Mouse (Mus musculus) MN1 (cell line): ENCODE measurements around the gene Igf2bp1.
A peak's percentile ranks its signal among the peaks of the same experiment; 100 is the strongest.

Experiments
- DNase-seq: peaks from one replicate; pipeline ENCODE4 v3.0.0-alpha.2; 2016; ENCODE audit warnings: low spot score

Gene Igf2bp1

DNA sequence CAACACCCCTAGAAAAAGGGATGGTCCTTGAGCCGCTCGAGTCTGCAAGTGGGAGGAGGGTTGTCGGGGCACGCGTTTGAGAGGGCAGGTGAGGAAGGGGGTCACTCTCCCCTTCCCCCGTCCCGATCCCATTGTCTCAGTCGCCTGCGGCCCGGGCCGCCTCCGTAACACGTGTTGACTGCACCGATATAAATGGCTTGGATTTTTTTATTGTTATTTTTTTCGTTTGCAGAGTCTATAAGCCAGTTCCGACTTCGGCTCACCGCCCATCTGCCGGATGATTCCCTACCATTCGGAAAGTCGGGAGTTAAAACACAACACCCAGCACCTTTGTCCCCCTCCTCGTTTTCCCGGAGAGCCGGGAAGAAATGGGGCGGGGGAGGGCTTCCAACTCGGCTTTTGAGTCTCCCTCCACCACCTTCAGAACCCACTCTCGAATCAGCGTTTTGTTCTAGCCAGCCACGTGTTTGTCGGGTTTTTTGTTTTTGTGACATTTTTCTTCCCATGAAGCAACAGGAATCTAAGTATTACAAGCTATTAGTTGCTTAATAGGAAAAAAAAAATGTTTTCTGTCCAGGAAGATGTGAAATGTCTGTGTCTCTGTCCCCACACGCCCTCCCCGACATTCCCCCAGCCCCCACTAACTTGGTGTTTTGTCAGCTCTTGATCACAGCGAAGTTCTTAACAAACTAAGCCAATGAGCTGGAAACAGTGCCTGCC lies 1.9 kb upstream of the Igf2bp1 start:
- no peak for DNase-seq

DNA sequence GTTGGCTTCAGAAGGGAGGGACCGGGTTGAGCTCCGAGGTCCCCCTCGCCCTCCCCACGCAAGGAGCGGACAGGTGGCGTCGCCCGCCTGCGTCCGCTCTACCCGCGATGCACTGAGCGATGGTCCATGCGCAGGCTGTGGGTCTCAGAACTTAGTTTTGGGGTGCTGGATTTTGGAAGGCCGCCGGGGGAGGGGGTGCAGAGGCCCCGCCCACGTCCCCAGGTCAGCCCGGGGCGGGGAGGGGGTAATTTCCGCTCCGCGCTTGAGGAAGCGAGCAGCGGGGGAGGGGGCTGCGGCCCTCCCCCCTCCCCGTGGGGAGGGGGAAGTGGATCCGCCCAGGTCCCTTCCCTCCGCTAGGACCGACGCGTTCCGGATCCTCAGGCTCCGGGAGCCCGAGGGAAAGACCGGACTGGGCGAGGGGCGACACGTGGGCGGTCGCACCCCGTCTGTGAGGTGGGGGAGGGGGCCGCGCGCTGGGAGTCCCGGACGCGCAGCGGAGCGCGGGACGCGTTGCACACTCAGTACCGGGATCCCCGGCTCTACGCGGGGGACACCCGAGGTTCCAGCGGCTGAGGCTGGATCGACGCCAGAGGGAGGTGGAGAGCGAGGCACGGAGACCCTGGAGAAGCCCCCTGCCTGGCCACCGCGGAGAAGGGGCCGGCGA lies 1.2 kb upstream of the Igf2bp1 start:
- no peak for DNase-seq

DNA sequence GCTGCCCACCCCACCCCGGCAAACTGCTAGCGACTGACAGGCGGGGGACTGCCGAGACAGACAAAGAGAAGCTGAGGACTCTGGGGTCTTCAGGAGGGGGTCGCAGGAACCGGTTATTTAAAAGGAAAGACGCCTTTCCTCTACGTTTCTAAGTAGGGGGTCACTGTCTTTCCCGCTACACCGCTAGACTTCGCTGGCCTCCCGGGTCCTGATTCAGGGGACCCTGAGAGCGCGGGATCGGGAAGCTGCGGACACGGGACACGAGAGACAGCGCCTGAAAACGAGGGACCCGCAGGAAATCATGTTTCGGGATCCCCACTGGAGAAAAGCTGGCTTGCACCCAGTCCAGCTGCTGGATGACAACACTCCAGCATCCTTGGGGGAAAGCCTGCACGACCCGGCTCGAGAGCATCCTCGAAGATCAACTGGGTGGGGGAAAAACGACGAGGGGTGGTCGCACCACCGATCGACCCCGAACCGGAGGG lies 669 bp upstream of the Igf2bp1 start:
- no peak for DNase-seq

DNA sequence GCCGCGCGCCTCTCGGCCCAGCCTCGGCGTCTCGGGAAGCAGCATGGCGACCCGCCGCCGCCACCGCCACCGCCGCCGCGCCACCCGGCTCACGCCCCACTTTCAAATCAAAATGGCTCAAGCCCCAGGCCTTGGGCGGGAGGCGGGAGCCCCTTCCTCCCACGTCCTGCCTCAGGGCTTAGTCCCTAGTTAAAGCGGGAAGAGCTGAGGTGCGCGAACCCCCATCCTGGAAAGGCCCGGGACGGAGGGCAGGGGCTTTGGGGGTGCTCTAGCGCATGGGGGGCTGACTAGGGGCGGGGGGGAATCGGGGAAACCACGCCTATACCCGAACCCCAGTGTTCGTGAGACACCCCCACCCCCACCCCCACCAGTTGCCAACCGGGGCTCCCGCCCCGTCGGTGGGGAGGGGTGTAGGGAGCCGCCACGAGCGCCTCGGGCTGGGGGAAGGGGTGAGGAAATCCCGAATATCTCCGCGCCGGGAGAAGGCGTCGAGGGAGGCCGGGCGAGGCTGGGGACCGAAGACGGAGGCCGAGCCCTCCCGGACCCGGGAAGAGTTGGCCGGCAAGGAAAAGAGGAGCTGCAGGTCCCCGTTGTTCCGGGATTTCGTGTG lies 842 bp downstream of the Igf2bp1 start:
- no peak for DNase-seq

DNA sequence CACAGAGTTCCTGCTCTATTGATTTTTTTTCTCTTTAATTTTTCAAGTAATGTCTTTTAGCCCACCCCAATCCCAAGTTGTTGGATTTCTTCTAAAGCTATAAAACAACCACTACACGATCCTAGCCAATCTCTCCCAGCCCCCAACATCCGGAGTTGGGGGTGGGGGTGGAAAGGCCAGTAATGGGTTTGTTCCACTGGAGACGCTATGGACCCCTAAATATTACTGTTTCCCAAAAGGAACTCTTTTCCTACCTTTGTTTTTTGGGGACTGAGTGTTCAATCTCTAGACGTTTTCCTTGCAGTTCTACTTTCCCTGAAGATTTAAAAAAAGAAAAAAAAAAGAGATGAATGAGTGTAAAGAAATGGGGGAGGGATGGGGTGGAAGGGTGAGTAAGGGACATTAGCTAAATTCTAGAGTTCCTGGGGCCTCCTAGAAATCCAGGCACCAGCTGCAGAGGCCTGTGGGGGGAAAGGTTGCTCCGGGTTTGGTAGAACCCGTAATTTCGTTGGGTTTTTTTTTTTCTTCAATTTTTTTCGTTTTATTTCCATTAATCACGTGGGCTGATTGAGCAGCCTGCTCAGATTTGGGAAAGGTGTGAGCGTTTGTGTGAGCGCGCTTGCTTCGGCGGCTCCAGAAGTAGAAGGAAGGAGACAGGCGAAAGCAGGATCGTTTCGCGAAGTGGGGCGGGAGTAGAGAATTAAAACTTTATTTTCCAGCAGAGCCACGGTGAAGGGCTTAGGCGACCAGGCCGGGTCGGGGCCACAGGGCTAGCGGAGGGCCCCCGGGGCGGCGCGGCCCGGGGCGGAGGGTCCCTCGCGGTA lies 1.6 kb downstream of the Igf2bp1 start:
- DNase-seq, result no peak

DNA sequence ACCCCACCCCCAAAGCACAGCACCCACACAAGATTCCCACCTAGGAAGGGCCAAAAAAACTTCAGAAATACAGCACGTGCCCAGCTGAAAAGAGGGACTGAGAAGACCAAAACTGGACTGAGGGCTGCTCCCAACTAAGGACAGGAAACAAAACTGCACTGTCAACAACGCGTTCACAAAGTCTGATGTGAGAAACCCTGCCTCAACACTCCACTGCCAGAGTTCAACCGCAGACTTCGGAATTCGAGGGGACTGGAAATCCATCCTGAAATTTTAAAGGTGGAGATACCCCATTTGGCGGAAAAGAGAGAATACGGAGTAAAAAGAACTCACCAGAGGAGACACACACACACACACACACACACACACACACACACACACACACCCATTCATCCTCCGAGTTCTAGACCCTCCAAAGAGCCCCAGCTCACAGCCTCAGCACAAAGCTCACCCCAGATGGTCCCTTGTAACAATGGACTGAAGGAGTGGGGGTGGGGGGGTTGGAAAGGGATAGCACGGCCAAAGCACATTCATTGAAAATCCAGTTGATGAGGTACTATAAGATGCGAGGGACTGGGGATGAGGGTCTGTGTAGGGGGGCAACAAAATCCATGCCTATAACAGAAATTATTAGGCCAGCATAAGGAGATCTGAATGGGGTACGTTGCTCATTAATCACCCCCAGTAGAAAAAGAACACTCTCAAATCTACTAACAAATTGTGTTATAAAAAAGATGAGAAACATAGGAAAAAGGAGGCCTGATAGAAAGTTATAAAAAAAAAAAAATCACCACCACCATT lies 2.4 kb downstream of the Igf2bp1 start:
- DNase-seq, result no peak

DNA sequence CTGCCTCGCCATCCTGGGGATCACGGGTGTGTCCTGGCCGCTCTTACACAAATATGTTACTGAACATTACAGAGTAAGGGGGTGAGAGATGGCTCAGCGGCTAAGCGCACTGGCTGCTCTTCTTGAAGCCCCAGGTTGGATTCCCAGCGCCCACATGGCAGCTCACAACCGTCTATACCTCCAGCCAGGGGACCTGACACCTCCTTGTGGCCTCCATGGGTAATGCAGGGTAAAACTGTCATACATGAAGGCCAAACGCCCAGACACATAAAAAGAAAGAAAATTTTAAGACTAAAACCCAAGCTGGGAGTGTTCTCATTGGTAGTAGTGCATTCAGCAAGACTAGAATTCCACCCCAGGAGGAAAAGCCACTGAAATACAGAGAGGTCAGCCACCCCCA lies 11.6 kb downstream of the Igf2bp1 start:
- DNase-seq, result no peak

DNA sequence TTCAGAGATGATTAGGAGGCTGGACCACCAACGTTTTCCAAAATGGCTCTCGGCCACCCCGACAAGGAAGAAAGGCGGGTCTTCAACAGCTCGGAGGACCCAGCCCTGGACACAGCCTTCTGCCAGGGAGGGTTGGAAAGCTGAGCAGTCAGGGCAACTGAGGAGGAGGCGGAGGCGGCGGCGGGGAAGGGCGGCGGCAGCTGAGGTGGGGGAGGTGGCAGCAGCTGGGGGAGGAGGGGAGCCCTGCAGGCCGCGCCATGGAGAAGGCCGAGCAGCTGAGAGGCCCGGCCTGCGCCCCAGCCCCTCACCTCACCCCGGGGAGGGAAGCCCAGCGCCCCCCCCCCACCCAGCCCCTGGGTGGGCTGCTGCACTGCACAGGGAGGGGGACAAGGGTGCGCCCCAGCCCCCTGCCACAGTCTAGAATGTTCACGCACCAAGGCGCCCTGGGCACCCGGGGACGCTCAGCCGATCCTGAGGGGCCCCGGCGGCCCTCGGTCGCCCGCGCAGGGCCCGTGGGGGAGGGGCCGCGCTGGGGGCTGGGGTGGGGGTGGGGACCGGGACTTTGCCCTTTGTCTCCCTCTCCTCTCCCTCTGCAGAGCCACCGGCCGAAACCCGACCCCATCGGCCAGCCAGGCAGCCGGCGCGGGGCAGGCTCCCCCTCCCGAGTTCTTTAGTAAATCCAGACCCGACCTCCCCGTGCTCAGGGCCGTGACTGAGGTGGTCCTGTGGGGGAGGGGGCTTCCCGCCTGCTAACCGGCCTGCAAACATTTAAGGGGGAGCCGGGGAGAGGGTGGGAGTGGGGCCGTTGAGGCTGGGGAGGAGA lies 14.6 kb downstream of the Igf2bp1 start:
- DNase-seq, result peak; percentile 19

DNA sequence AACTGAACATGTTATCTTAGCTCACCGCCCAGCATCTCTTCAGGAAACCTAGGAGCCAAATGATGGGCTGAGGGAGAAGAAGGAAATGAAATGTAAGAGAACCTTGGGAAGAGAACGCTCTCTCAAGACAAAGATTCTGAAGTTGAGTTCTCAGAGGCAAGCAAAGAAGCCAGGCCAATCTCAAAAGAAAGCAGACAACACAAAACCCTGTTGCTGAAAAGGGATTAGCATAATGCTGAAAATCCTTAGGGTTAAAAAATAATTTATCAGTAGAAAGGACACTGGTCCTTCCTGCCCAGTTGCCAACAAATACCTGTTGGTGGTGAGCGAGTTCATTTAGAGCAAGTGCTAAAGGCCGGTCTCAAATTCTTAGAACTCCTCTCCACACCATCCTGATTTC lies 15.3 kb downstream of the Igf2bp1 start:
- no peak for DNase-seq

DNA sequence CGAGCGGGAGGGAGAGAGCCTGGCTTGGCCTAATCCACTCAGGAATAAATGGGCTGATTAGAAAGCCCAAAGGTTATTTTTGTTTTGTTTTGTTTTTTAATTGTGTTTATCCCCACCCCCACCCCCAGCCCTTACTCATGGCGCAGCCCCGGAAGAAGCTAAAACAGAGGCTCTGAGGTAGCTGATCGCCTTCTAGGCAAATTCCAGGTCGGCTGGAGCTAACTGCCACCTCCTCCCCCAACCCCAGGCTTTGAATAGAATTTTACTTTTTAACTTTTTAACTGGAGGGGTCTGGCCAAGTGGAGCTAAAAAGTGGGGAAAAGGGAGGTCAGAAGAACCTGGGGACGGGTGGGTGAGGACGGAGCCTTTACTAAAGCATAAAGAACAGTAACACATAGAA lies 15.9 kb downstream of the Igf2bp1 start:
- DNase-seq, result no peak

DNA sequence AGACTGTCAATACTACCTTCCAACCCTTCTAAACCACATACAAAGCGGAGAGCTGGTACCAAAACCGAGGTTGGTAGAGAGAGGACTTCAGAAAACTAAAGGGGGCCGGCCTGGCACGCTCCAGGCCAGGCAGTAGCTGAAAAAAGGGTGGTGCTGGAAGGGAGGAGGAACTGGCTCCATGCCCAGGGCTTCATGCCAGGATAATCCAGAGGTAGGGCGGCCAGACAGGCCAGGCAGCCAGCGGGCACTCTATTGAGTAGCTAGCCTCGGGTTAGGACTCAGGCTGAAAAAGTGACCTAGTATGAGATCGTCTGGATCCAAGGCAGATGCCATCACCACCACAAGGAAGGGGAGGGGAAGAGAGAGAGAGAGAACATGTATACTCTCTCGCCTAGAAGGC lies 17.2 kb downstream of the Igf2bp1 start:
- DNase-seq, result peak; percentile 80

DNA sequence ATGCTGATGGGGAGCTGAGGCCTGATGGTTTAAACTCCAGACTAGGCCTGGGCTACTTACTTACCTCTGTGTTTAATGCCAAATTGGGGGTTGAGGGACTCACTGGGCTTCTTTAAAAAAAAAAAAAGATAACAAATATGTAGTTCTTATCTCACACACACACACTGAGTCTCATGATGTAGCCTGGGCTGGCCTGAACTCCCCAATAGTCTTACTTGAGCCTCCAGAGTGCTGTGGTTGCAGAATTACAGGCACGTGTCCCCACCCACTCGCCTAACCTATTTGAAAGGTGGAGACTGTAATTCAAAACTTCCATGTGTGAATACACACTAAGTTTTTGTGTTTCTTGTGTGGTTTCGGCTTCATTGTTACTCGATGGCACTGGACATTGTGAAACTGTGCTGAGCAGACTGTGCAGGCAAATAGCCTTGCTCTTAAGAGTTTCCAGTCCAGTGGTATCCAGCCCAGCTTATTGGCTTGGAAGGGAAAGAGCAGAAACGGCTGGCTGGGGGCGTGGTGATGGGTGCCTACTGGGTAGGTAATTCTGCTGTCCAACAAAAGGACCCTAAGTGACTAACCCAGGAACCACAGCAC lies 17.8 kb downstream of the Igf2bp1 start:
- no peak for DNase-seq

DNA sequence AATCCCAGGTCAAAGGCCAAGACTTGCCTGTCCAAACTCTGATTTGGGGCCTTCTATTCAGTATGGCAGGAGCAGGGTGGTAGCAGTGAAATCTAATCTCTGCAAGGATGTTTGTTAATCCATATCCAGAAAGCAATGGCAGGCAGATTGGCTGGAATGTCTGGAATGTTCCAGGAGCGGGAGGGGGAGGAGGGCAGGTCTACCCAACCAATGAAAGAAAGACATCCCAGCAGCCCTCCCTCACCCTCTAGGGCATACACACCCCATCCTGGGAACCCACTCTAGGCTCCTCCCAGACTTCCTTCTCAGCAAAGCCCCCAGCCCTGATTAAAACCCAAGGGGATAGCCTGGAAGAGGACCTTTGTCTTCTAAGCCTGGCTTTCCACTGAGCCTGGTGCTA lies 23.3 kb downstream of the Igf2bp1 start:
- DNase-seq, result no peak

DNA sequence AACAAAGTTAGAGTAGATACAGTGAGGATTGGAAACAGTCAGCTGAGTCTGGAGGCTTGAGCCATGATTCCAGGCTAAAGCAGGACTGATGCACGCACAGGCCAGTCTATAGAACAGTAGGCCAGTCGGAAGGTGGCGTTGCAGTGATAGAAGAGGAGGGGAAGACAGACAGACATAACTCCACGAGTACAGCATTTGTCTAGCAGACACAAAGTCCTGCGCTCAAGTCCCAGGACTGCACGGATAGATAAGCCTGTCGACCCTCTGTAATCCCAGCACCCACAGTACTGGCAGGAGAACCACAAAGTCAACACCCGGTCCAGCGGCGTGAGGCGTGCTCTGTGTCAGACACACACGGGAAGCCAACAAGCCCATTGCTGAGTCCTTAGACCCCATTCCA lies 23.9 kb downstream of the Igf2bp1 start:
- no peak for DNase-seq

DNA sequence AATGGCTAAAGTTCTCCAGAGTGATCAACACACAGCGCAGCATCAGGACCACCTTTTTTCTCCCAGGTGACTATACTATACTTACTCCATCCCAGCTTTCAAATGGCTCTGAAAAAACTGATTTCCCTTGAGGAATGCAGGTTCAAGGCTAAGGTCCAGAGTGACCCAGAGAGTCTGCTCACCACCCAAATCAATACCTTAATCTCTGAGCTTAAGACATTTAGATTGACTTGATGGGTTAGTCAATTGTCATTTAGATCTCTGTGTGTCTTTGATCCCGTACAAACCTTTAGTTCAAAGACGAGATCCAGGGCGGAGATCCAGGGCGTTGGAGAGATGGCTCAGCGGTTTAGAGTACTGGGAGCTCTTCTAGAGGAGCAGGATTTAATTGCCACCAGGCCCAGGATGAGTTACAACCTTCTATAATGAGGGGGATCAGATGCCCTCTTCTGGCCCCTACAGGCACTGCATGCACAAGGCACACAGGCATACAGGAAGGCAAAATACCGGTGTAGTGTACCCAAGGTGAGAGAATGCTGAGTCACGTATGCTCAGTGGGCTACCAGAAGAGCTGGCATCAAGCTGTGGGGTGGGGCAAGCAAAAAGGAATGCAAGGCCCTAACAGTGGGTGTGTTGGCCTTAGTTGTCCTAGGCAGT lies 24.9 kb downstream of the Igf2bp1 start:
- no peak for DNase-seq

DNA sequence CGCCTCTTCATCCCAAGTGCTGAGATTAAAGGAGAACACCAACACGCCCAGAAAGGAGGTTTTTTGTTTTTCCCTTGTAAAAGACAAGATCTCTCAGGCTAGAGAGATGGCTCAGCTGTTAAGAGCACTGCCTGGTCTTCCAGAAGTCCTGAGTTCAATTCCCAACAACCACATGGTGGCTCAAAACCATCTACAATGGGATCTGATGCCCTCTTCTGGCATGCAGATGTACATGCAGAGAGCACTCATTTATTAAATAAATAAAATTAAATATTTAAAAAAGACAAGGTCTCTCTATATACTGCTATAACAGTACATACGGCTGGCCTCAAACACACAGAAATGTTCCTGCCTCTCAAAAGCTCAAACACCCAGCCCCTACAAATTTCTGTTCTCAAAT lies 27.3 kb downstream of the Igf2bp1 start:
- no peak for DNase-seq

DNA sequence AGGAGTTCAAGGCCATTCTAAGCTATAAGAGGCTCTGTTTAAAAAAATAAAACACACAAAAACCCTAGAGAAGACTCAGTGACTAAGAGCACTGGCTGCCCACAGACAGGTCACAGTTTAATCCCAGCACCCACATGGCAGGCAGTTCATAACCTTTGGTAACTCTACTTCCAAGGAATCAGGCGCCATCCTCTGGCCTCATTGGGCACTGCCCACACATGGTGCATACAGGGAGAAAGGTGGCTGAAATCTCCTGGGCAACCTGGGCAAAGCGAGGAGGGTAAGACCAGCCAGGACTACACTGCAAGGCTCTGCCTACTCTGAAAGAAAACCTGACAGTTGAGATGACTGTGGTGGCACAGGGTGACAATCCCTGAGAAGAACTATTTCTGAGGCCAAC lies 29.4 kb downstream of the Igf2bp1 start:
- DNase-seq, result no peak

DNA sequence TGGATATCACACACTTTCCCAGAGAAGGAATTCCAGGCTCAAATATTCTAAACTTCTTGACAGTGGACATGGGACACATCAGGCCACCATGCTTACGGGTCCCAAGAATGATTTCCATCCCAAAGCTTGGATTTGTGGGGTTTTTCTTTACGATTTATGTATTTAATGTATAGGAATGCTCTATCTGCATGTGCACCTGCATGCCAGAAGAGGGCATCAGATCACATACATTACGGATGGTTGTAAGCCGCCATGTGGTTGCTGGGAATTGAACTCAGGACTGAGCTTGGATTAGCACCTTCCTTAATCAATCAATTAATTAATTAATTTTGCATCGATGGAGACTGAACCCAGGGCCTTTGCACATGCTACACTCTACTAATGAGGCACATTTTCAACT lies 30.0 kb downstream of the Igf2bp1 start:
- DNase-seq, result no peak

DNA sequence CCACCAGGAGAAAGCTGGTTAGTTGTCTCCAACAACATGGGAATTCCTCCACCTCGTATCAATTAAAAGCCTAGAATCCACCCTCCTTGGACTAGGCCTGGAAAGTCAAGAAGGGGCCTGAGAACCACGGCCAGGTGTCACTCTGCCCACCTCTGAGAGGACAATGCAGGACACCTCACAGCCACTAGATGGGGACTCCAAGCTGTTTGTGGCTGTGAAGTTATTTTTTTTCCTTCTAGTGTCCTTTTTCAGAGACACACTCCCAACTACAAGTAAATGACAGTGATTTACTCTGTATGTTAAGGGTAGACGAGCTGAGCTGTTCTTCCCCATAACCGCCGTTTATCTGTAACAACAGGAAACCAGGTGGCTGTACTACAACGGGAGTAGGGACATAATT lies 32.6 kb downstream of the Igf2bp1 start:
- DNase-seq, result no peak

DNA sequence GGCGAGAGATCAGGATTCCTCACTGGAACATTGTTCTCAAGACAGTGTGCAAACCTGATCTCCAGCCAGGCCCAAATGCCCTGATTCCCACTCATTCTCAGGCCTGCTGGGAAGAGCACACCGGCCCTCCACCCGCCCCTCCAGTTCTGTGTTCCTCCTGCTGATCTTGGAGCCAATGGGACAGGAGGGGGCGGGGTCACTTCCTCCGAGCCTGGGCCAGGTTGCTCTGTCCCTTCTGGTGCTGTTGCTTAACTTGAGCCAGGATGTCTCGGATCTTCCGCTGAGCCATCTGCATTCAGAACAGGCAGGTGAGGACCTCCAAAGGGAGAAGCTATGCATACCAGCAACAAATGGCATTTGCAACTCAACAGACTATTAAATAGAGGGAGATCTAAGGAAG lies 42.4 kb downstream of the Igf2bp1 start:
- DNase-seq, result no peak
